Mouse (Mus musculus) embryonic facial prominence, embryonic 12.5 days (tissue): ENCODE data around the gene Slc47a1. TPM values are rescaled to one million over a fixed set of nuclear protein-coding genes. Genes with fewer than 3 reads are reported as not detected.
"Not testable (repeated sequence)": the region's sequence is repeated elsewhere in the genome, so short reads cannot be mapped to it uniquely, and the experiment has no call there.

Experiments
- ATAC-seq: fragments of 200-750 bp; cut with Nextera tagmentation; 2 replicates; pipeline ENCODE4 v1.8.0; 2017; ENCODE audit not compliant: insufficient number of reproducible peaks, insufficient read depth, low FRiP score, low TSS enrichment
- H3K27ac ChIP-seq: fragments of 300-500 bp; sonication (generic); 2 replicates; pipeline ENCODE4 v1.5.1; 2016; ENCODE audit warnings: mild to moderate bottlenecking
- H3K27me3 ChIP-seq: fragments of 300-500 bp; sonication (generic); 2 replicates; pipeline ENCODE4 v1.6.1; 2016; ENCODE audit warnings: mild to moderate bottlenecking, moderate library complexity
- H3K36me3 ChIP-seq: fragments of 300-500 bp; sonication (generic); 2 replicates; pipeline ENCODE4 v1.6.1; 2016; ENCODE audit warnings: mild to moderate bottlenecking
- H3K4me1 ChIP-seq: fragments of 300-500 bp; sonication (generic); 2 replicates; pipeline ENCODE4 v1.6.1; 2016
- H3K4me2 ChIP-seq: fragments of 300-500 bp; sonication (generic); replicated peaks from 2 replicates; pipeline ENCODE4 v1.6.1; 2016; ENCODE audit warnings: mild to moderate bottlenecking, moderate library complexity
- H3K4me3 ChIP-seq: fragments of 300-500 bp; sonication (generic); 2 replicates; pipeline ENCODE4 v1.5.1; 2016; ENCODE audit warnings: mild to moderate bottlenecking
- H3K9ac ChIP-seq: fragments of 300-500 bp; sonication (generic); 2 replicates; pipeline ENCODE4 v1.6.1; 2016; ENCODE audit warnings: mild to moderate bottlenecking, moderate library complexity
- H3K9me3 ChIP-seq: fragments of 300-500 bp; sonication (generic); 2 replicates; pipeline ENCODE4 v1.6.1; 2016; ENCODE audit warnings: mild to moderate bottlenecking, moderate library complexity
- WGBS: fragments of 180-500 bp; shearing (Covaris S2); methylation state at CpG from one replicate; pipeline ENCODE4 v1.1.7; 2016; 5-methylcytosine and 5-hydroxymethylcytosine counted together
- polyA plus RNA-seq: library from polyadenylated mRNA; unstranded; fragments of >200 nt; fragmentation: Nextera tagmentation; extraction: Ambion mirVana; gene quantifications from 2 replicates; pipeline ENCODE4 v1.2.1, GENCODE M21; 2016

Gene Slc47a1
- polyA plus RNA-seq, 1 experiment from 2014 or later = 0.10 TPM

DNA sequence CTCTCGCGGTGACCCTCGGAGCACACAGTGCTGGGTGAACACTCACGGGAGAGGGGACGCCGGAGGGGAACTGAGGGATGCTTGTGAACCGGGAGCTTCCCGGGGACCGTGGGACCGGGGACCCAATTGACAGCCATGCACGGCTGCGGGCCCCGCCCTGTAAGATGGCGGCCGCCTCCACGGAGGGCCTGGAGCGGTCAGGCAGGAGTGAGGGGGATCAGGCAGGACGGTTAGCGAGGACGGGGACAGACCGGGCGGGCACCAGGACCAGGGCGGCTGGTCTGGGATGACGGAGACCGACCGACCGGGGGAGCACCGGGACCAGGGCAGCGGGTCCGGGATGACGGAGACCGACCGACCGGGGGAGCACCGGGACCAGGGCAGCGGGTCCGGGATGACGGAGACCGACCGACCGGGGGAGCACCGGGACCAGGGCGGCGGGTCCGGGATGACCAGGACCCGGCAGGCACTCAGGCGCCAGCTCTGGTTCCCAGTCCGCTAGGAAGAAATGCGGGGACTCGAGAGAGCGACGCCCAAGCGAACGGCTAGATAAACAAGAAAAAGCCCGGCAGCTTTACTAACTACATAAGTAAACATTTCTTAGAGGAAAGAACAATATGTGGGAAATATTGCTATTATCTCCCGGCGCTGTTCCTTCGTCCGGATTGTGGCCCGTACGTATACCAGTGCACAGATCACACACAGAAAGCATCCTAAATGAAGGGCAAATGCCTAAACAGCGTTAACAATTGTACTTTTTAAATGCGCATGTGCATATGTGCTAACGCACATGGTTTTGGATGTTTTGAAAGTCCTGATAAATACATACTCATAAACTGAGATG, 30.3 kb upstream of the Slc47a1 start:
- H3K4me3 ChIP-seq = peak overlapping the region; percentile 55
- H3K27ac ChIP-seq = peak overlapping the region; percentile 84
- ATAC-seq = peak; percentile 89
- under 1% methylated on average over 62 of the region's 64 CpGs for WGBS
- H3K36me3 ChIP-seq = no peaks in the 10 kb centered on the region
- H3K4me1 ChIP-seq = no peaks in the 10 kb centered on the region
- H3K4me2 ChIP-seq = peak overlapping the region; percentile 54
- peak overlapping the region; percentile 51 for H3K9ac ChIP-seq
- no peaks in the 10 kb centered on the region for H3K9me3 ChIP-seq
- 0 out of 2 replicates have a peak, but pooled peaks cover 4% of the 10 kb centered on the region for H3K27me3 ChIP-seq

DNA sequence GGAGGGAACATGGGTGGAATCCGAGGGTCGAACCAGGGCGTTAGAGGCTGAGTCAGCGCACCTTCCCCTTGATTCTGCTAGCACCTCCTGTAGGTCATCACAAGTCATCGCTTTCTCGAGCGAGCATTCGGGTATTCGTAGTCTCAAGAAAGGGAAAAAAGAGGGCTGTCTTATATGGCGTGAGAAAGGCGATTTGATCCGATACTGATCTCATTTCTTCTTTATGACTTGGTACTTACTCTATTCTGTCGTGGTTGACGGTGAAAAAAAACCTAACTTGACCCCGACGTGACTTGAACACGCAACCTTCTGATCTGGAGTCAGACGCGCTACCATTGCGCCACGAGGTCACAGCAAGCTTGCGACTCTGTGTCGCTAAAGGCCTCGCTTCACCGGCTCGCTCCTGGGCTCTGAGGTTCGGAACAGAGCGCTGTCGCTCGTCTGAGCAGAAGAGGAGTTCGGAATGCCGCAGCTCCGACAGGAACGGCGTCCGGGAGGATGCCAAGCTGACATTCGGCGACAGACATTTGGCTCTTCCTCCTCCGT, 29.6 kb upstream of the Slc47a1 start:
- Histone ChIP-seq H3K27ac (peak overlapping the region; percentile 84), H3K4me2 (peak overlapping the region; percentile 54), H3K4me3 (peak overlapping the region; percentile 55), H3K9ac (peak overlapping the region; percentile 51), H3K4me1 (no peaks in the 10 kb centered on the region), H3K27me3 (0 out of 2 replicates have a peak, but pooled peaks cover 4% of the 10 kb centered on the region), H3K36me3 (no peaks in the 10 kb centered on the region), H3K9me3 (no peaks in the 10 kb centered on the region)
- peak; percentile 83 for ATAC-seq
- WGBS = 1% methylated on average over 39 of the region's 39 CpGs

DNA sequence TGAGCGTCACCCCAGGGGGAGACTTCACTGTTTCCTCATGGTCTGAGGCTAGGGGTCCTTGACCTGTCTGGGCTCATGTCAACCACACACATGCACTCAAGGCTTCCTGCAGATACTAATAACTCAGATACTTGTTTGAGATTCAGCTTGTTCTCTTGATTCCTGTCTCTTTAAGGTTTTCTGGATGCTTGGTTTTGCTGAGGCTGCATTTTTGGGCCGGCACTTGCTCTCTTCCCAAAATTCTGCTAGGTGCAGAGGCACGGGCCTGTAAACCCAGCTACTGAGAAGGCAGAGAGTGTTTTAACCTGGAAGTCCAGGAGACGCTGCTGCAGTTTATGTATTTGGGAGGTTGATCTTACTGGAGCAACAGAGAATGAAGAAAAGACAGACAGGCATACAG, 23.6 kb upstream of the Slc47a1 start:
- no peaks in the 10 kb centered on the region for H3K4me1 ChIP-seq
- no peak overlapping the region for H3K9ac ChIP-seq
- no peaks in the 10 kb centered on the region for H3K36me3 ChIP-seq
- no peaks in the 10 kb centered on the region for H3K27me3 ChIP-seq
- H3K4me3 ChIP-seq = no peak overlapping the region
- 84% methylated on average over 4 of the region's 4 CpGs for WGBS
- H3K9me3 ChIP-seq = no peaks in the 10 kb centered on the region
- no peak overlapping the region for H3K4me2 ChIP-seq
- H3K27ac ChIP-seq = no peak overlapping the region
- no peak for ATAC-seq

DNA sequence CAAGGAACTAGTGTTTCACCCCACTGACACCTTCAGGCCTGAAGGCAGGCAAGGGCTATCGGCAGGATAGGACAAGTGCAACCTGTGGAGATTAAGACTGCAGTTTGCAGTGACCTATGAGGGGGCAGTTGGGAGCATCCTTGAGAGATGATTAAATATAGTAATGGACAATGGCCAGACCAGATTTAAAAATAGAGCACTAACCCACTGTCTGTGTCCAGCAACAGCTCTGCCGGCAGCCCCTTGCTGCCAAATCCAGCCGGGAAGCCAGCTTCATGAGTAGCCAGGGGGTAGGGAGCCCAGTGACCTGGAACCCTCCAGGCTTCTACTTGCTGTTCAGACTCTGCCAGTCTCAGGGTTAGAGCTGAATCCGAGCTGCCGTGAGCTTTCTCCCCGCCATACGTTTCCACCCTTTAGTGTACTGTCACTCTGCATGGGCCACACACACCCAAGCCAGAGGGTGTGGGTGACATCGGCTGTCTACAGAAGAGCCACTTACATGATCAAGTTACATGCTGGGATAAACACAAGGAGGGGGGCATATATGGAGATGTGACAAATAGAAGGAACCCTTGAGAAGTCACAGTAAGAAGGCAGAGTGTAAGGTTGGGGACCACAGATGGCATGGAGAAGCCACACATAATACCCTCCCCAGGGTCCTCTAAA, 22.7 kb upstream of the Slc47a1 start:
- Histone ChIP-seq H3K9ac (no peak overlapping the region), H3K27me3 (no peaks in the 10 kb centered on the region), H3K36me3 (no peaks in the 10 kb centered on the region), H3K4me2 (no peak overlapping the region), H3K9me3 (no peaks in the 10 kb centered on the region), H3K27ac (no peak overlapping the region), H3K4me3 (no peak overlapping the region), H3K4me1 (no peaks in the 10 kb centered on the region)
- 73% methylated on average over 8 of the region's 8 CpGs for WGBS
- no peak for ATAC-seq

DNA sequence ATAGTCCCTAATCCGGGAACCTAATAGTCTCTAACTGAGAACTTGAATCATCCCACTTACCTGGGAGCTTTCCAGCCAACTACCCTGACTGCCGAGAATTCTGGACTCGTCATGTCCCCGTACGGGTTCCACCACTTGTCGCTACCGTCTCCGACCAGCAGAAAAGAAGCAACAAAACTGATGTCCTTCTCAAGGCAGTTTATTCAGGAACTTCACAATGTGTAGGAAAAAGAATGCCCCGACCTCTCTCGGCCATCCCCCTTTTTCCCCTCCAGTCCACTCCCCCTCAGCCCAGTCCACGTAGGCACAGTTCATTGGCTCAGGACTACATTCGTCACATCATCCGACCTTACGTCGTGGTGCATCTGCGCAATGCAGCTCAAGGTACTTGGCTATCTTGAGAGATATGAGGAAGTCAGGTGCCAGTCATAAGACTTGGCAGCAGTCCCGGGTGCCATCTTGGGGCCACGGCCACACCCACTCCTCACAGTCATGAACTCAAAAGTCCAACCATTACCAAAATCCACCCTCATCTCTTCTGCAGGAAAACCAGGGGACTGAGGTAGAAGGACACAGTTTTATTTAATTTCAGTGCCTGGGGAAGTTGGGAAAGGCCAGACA, 19.4 kb upstream of the Slc47a1 start:
- not testable (repeated sequence) for H3K36me3 ChIP-seq, H3K4me1 ChIP-seq, H3K4me3 ChIP-seq, H3K4me2 ChIP-seq, H3K27me3 ChIP-seq, H3K9ac ChIP-seq, H3K27ac ChIP-seq, ATAC-seq, H3K9me3 ChIP-seq
- 96% methylated on average over 18 of the region's 18 CpGs for WGBS

DNA sequence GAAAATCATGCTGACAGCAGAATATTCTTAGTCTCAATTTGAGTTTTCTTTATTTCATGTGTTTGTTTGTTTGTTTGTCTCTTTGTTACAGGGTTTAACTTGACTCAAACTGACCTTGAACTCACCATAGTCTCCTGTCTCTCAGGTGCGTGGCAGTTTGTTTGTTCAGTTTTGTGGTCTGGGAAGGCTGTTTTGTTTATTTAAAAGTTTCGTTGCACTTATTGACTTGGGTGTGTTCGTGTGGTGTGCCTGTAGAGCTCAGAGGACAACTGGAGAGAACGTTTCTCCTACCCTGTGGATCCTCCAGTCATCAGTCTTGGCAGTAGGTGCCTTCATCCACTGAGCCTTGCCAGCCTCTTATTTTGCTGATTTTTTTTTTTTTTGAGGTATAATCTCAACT, 10.8 kb upstream of the Slc47a1 start:
- Histone ChIP-seq H3K27ac (no peak overlapping the region), H3K4me3 (no peak overlapping the region), H3K9ac (no peak overlapping the region), H3K4me2 (no peak overlapping the region), H3K9me3 (no peaks in the 10 kb centered on the region), H3K4me1 (no peaks in the 10 kb centered on the region), H3K27me3 (no peaks in the 10 kb centered on the region), H3K36me3 (no peaks in the 10 kb centered on the region)
- 80% methylated on average over 4 of the region's 4 CpGs for WGBS
- no peak for ATAC-seq

DNA sequence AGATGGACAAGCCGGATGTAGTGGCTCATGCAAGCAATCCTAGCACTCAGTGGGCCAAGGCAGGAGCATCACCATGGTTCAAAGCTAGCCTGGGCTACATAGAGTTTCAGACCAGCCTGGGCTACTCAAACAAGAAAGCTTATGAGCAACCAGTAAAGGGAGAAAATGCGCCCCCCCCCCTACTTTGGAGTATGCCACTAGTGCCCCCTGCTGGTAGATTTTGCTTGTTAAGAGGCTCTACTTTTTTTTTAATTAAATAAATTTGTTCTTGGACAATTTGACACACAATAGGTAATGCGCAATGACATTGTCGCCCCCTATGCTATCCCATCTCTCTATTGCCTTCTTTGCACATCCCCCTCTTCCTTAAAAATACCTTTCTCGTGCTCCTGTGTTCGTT, 9.9 kb upstream of the Slc47a1 start:
- Histone ChIP-seq H3K4me3 (no peak overlapping the region), H3K4me2 (no peak overlapping the region), H3K4me1 (no peaks in the 10 kb centered on the region), H3K27ac (no peak overlapping the region), H3K9ac (no peak overlapping the region), H3K27me3 (no peaks in the 10 kb centered on the region), H3K9me3 (no peaks in the 10 kb centered on the region), H3K36me3 (no peaks in the 10 kb centered on the region)
- WGBS = 58% methylated on average over 6 of the region's 6 CpGs
- ATAC-seq = no peak

DNA sequence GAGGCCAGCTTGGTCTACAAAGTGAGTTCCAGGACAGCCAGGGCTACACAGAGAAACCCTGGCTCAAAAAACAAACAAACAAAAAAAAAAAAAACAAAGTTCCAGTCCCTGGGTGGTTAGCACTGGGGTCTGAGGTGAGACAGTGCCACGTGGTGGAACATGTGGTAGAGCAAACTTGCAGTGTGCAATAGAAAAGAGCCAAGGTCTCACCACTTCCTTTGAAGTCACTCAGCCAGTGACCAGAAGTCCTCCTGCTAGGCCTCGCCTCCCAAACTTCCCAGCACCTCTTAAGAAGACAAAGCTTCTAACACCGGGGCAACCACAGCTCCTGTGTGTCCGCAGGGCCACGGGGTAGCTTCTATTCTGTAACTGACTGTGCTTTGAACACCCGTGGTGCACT, 9.1 kb upstream of the Slc47a1 start:
- no peak for ATAC-seq
- H3K4me1 ChIP-seq = no peaks in the 10 kb centered on the region
- WGBS = 70% methylated on average over 6 of the region's 6 CpGs
- H3K9ac ChIP-seq = no peak overlapping the region
- no peak overlapping the region for H3K27ac ChIP-seq
- no peak overlapping the region for H3K4me2 ChIP-seq
- H3K9me3 ChIP-seq = no peaks in the 10 kb centered on the region
- no peaks in the 10 kb centered on the region for H3K27me3 ChIP-seq
- H3K36me3 ChIP-seq = no peaks in the 10 kb centered on the region
- no peak overlapping the region for H3K4me3 ChIP-seq

DNA sequence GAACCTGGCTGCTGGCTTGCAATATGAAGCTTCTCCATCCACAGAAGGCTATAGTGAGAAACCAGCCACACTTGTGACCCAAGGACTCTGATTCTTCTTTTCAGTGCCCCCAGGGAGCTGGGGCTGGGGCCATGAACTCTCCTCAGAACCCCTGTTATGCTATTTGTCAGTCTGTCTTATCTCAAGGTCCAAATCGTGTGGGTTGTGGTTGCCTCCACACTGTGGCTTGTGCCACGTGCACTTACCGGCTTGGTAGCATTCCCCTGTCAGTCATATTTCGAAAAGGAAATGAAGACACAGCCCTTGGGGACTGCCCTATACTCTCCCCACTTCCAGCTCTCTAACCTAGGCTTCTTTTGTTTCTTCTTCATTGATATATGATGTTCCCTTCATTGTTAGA, 7.6 kb upstream of the Slc47a1 start:
- Histone ChIP-seq H3K9me3 (no peaks in the 10 kb centered on the region), H3K9ac (no peak overlapping the region), H3K4me2 (no peak overlapping the region), H3K27me3 (no peaks in the 10 kb centered on the region), H3K4me3 (no peak overlapping the region), H3K27ac (no peak overlapping the region), H3K36me3 (no peaks in the 10 kb centered on the region), H3K4me1 (no peaks in the 10 kb centered on the region)
- ATAC-seq = no peak
- WGBS = 80% methylated on average over 4 of the region's 4 CpGs

DNA sequence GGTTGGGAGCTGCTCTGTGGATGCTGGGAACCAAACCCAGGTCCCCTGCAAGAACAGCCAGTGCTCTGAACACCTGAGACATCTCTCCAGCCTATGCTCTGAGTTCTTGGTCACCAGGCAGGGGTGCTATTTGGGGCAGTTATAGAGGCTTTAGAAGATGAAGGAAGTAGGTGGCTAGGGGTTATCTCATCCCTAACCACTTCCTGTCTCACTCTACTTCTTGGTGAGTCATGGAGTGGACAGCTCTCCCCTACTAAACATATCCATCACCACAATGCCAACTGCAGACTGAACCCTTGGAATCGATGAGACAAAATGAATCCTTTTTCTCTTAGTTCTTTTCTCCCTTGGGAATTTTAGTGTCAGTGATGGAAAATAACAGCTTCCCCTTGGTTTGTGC, 3.1 kb upstream of the Slc47a1 start:
- WGBS = 94% methylated on average over 1 of the region's 1 CpGs

DNA sequence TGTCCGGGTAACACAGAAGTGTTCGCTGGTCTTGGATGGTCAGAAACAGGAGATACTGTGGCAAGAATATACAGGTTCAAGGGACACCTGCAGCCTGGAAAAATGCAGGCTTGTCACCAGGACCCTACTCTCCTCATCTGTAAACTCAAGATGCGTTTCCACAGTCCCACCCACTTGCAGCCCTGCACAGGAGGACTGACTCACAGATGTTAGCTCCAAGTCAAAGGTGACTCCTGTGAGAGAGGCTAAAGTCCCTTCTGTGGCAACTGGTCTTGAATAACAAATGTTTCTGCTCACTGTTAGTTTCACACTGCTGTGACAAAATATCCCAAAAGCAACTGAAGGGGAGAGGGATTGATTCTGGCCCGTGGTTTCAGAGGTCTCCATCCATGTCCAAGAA, 506 bp upstream of the Slc47a1 start:
- 69% methylated on average over 4 of the region's 4 CpGs for WGBS
- no peaks in the 10 kb centered on the region for H3K36me3 ChIP-seq
- H3K9me3 ChIP-seq = no peaks in the 10 kb centered on the region
- no peak overlapping the region for H3K4me3 ChIP-seq
- H3K4me2 ChIP-seq = no peak overlapping the region
- no peak for ATAC-seq
- H3K27ac ChIP-seq = no peak overlapping the region
- H3K27me3 ChIP-seq = peaks cover 43% of the 10 kb centered on the region
- H3K4me1 ChIP-seq = no peaks in the 10 kb centered on the region; the same call in 1 of the 2 replicates
- no peak overlapping the region for H3K9ac ChIP-seq

More for the DNA sequence above, 3.1 kb upstream of the Slc47a1 start:
- H3K4me3 ChIP-seq = no peak overlapping the region
- H3K4me1 ChIP-seq = no peaks in the 10 kb centered on the region; the same call in 1 of the 2 replicates
- no peaks in the 10 kb centered on the region for H3K9me3 ChIP-seq
- H3K36me3 ChIP-seq = no peaks in the 10 kb centered on the region
- no peak overlapping the region for H3K9ac ChIP-seq
- no peak for ATAC-seq
- peaks cover 36% of the 10 kb centered on the region for H3K27me3 ChIP-seq
- no peak overlapping the region for H3K4me2 ChIP-seq
- no peak overlapping the region for H3K27ac ChIP-seq
